Mouse (Mus musculus) urinary bladder, postnatal 4 days (tissue): ENCODE measurements at regions not wholly inside any gene's neighbourhood (a gene's known extent, or its start where the extent isn't known, plus 50 kb on each side); places are given as distances from the start of the nearest gene placed in this dataset.
A peak's percentile ranks its signal among the peaks of the same experiment; 100 is the strongest.

Source experiments
- DNase-seq, 2 experiments: peaks; one replicate each; pipeline ENCODE4 v3.0.0; 2021 to 2022; ENCODE audit warnings: low spot score in 2 of 2

DNA sequence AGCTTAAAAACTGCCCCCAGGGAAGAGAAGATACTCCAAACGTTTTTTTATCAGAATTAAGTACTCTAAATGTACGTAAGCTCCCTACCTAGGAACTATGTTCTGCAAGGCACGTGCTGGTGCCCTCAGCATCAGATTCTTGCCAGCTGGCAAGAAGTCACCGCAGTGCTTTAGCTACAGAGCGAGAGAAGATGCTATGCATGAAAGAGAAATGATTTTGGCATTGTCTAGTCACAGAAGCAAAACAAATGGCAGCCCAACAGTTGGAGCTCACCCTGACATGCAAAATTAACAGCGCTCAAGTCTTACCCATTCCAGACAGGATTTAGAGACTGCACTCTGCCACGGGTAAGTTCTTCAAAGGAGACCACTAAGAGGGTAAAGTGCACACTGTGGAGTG is 311.5 kb downstream of the Glrx3 start:
- DNase-seq: no peak

DNA sequence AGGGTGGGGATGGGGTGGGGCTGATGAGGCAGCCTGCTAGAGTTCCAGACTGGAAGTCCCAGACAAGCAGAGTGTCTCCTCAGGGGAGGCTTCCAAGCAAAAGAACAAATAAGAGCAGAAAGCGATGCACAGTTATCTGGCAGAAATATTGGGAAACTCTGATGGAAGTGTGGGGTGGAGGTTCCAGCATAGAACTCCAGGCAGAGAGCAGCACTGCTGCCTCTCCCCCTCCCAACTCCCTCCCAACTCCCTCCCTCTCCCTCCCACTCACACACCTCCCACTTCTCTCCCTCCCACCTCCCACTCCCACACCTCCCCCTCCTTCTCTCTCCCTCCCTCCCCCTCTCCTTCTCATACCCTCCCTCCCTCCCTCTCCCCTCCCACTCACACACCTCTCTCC is 313.3 kb downstream of the Glrx3 start:
- DNase-seq: no peak

DNA sequence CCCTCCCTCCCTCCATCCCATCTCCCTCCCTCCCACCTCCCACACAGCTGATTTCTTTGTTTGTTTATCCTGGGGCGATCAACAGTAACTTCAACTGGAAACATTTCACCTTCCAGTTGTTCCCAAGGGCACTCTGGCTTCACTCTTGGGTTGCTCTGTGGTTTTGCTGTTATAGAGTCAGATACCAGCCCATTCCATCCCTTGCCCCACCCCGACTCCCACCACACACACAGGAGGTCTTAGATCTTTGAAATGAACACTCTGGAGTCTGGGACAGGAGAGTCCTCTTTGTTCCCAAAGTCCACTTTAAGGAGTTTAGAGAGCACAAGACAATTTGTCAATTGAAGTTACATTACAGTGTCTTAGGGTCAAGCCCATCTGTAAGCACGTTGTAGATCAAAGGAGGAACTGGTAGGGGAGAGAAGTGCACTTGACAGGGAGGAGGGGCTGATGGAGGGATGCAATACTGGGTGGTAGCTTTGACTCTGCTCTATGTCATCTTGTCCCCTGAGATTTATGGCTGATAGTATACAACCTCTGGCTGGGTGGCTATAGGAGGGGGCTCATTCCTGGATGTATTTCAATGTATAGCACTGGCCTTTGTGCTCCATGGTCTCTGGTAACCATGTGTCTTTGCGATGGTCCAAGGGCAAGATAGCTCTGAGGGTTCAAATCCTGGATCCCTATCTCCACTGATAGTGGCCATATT is 313.9 kb downstream of the Glrx3 start:
- no peak for DNase-seq

DNA sequence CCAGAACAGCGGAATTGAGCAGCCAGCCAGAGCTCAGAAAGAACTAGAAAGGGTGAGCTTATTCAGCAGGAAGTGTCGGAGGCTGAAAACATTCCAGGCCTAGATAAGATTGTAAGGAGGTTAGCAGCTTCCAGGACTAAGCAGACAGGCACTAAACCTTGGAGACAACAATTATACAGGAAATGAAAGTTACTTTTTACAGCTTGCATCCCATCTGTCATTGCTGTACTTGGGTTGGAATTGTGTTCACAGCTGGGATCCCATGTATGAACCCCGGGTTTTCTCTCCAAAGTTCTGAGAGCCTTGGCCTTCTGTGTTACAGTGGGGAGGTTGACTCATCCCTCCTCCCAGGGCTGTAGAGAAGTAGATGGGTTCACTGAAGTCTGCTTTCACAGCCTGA is 328.5 kb downstream of the Glrx3 start:
- DNase-seq: no peak

DNA sequence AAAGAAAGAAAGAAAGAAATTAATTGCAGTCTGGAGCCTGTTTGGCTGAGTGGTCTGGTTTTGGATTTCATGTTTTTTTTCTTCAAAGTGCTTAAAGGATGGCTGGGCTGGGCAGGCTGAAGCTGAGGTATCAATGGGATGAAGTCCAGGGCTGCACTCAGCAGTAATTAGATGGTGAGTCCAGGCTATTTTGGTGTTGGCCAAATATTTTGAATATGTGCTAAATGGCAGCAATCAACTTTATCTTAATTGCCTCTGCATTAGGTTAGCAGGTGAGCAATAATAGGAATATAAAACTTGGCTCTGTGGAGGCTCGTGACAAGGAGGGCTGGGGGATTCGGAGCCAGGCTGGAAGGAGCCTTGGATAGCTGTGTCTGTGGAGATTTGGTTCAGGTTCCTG is 329.3 kb downstream of the Glrx3 start:
- no peak for DNase-seq

DNA sequence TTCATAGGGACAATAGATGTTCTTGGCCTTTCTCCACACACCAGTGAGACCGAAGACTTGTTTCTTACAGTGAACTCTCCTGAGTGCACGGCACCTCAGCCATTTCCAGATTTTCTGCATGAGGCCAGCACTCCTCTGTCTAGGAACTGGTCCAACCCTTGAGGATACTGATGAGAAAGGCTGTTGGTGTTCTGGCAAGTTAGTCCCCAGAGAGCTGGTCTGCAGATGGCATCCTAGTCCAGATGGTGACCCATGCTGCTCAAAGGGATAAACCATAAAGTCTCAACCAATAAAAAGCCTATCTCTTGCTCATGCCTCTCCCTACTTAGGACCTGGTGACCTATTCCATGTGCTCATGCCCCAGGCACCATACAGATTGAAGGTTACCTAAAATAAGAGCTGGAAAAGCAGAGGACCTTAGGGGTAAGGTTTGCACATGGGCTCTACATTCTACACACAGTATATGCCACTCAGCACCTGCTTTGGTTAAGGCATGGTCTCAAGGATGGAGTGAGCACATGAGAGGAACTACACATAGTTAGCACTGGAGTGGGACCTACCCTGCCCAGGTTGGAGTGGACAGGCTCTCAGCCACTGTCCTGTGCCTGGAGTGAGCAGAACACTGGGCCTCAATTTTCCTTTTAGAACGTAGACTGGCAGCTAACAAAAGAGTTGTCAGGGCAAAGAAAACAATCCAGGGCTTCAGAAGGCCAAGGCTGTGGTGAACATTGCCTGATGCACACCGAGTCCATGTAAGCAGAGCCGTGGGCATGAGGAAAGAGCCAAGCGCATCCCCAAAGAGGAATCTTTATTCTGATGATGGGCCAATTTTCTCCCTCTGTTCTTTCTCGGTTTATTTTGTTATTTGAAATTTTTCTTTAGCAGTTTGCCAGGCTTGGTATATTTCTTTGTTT is 335.9 kb downstream of the Glrx3 start:
- DNase-seq: peak in 1 of 2 experiments; percentile 41

DNA sequence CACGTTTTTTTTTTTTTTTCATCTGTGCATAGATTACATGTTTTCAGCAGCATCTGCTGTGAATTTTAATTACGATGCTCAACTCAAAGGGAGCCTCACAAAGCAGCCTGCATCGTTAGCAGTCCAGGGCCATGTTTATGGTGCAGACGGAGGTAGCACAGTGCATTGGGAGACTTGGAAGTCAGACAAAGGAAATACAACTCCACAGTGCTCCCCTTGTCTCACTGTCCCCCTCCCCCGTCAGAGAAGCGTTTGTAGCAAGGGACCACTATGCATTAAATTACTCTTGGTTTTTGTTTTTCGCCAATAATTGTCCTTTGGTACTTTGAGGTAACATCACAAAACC is 336.5 kb downstream of the Glrx3 start:
- peak in 1 of 2 experiments; percentile 33 for DNase-seq

DNA sequence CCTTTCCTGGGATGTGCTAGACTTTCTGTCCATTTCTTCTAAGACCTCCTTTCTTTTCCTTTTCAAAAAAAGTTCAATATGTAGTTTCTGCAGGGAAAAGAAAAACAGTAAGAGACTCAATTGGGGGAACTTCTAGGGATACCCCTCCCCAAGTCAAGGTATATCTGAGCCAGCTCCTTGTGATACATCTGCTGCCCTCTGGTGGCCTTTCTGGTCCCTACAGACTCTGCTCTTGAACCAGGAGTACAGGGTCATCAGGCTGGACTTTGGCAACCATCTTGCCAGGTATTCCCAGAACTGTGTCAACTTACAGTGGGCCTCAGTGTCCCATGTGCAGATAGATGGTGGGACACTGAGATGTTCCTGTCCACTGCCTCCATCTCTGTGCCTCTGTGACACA is 346.5 kb downstream of the Glrx3 start:
- DNase-seq: peak in 1 of 2 experiments; percentile 63

DNA sequence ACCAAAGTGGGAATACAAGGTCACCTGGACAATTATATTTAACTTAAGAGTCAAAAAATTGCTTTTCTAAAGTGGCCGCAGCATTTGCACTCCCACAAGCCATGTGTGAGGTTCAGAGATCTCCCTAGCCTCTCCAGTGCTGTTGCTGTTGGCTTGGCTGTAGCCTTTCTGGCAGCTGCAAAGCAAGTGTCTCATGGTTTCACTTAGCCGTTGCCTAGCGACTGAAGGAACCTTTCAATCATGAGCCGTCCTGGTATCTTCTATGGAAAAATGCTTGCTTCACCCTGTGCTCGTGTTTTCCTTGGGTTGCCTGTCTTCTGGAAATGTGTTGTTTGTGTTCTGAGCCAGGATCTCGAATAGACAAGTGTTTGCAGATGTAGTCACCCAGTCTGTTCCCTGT is 367.9 kb downstream of the Glrx3 start:
- DNase-seq: no peak

DNA sequence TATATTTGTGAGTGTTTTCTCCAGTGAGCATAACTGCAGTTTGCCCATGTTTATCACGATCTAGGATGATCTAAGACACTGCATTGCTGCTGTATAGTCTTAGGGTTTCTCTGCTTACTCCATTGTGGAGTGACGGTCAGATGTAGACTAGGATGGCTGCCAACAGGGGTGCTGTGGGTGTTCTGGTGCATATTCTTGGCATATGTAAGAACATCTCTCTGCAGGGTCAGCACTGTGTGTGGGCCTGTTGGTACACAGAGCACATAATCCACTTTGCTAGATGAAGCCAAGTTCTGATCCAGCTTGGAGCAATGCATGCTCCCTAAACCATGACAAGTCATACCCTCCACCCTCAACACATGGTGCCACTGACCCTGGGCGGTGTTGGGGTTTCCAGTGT is 375.4 kb downstream of the Glrx3 start:
- no peak for DNase-seq

DNA sequence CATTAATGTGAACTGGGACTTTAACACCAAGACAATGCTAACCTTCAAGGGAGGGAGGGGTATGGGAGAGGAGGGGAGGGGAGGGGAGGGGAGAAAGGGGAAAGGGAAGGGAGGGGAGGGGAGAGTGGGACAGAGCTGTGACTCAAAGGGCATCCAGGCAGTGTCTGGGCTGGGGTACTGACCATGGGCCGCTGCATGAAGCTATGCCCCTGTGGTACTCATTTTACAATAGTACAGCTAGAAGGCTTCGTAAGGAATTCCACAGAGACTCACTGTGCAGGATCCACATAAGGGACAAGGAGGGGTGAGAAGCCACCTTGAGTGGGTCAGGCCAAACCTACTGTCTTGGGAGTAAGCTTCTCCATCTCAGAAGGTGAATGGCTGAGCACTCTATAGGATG is 403.1 kb downstream of the Glrx3 start:
- no peak for DNase-seq

DNA sequence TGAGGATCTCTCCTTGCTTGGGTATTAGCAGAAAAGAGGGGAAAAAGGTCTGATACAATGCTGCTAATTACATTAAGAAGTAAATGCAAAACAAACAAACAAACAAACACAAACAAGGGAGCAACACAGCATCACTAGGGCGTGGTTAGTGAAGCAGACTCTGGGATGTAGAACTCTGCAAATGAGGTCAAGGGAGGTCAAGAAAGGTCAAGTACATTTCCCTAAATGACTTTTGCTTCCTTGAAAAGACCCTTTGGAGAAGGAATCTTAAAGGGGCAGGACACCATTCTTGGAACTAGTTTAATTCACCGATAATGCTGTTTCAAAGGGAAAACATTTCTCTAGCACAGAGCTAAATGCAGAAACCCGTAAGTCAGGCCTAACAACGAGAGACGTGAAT is 403.6 kb downstream of the Glrx3 start:
- no peak for DNase-seq

DNA sequence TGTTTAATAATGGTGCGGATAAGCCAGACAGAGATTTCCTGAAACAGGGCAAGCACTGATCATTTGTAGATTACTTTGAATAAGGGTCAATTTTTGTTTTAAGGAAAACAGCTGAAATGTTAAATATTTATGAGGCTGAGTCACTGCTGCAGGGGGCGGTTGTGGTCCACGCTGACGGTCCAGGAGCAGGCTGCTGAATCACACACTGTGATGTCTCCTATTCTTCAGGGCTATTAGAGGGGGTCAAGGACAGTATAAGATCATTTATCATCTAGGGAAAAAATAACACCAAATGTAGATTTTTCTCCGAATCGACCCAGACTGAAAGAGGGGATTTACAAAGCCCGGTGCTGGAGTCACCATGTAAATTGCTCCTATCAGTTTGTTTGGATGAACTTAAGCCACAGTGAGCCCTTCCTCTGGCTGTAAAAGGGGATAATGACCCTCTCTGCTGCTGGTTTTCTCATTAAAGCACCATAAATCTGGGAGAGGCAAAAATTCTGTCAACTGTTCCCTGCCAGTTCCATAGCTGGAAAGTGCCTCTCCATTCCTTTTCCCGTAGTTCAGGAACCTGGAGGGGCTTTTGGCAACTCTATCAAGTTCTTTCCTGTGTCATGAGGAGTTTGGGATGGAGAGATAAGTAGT is 404.2 kb downstream of the Glrx3 start:
- no peak for DNase-seq

DNA sequence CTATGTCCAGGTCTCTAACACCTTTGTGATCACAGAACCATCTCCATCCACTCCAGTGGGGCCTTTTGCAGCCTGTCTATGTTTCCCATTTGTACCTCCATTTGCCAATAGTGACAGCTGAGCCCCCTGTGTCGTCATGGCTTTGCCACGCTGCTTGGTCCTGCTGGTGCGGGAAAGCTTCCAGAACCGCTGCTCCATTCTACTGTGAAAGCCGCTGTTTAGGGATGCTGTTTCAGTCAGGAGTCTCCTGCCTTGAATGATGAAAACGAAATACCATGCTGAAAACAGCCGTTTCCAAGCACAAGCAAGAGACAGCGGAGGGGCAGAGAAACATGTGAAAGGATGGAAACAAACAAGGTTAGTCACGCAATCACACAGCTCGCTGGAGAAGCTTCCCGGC is 410.4 kb downstream of the Glrx3 start:
- DNase-seq: no peak

DNA sequence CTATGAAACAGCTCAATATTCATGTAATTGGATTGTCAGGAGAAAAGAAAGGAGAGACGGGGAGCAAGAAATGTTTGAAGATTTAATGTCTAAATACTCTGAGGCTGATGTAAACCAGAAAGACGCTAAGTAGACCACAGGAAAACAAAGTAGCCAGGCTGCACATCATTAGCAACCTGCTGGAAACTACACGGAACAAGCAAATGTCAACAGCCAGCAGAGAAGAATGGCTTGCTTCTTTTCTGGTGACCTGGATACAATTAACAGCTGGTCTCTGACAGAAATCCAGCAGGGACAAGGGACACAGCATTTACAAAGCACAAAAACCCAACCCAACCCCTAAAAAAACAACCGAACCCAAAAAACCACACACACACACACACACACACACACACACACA is 413.6 kb downstream of the Glrx3 start:
- DNase-seq: no peak

DNA sequence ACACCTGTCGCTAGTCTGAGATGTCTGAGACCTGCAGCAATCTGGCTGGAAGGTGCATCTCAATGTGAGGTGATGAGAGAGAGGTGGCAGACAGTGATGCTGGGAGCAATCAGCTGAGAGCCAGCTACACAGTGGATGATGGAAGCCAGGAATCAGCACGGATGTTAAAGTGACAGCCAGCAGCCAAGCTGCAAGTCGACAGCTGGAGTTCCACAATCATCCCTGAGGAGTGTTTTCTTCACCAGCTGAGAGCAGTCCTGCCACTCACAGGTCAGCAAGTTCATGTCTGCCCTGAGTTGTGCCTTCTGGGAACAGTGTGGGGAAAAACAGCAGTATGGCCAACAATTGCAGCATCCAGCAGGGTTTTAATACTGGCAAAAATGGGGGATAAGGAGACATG is 422.3 kb downstream of the Glrx3 start:
- DNase-seq: no peak

DNA sequence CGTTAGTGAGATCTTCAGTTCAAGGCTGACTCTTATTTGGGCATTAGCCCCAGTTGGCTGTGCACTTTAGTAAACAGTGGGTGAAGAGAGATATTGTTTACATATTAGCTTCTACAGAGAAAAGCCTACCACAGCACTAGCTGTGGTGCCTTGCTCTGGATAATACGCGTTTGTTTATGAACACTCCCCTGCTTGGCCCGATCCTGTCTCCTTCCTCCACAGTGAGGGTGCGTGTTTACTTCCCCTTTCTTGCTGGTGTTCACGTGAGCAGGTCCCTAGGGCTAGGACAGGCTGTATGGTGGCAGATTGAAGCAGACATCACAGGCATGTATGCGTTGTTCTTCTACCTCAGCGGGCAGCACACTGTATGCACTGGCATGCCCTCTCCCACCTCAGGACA is 423.1 kb downstream of the Glrx3 start:
- DNase-seq: no peak

DNA sequence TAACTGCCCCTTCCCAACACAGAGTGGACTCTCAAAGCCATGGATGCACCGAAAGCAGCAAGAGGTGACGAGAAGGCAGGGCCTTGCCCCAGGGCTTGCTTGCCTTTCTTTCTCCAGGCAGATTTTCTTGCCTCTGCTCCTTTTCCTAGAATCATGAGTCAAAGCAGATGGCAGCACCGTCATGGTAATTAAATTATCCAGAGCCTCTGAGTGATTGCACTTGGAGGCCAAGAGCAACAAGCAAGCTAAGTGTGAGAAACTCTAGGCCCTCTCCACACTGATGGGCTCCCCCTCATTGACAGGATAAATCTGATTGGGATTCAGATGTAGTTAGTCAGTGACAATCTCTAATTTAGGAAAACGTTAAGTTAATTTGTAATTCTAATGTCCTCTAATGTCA is 427.5 kb downstream of the Glrx3 start:
- no peak for DNase-seq

DNA sequence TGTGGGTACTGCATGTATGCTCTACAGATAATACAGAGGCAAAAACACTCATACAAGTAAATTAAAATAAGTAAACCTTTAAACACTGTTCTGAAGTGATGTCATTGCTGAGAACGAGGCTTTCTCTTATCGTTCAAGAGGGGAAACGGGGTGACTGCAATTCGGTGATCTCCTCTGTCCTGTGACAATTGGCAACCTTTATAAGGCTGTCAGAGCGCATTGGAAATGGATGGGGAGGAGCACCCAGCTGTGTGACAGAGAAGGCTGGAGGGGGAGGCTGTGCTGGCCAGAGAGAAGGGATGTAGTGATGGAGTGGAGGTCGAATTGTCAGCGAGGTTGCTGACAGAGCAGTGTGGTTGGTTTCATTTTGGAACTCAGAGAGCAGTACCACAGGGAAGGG is 428.0 kb downstream of the Glrx3 start:
- DNase-seq: no peak

DNA sequence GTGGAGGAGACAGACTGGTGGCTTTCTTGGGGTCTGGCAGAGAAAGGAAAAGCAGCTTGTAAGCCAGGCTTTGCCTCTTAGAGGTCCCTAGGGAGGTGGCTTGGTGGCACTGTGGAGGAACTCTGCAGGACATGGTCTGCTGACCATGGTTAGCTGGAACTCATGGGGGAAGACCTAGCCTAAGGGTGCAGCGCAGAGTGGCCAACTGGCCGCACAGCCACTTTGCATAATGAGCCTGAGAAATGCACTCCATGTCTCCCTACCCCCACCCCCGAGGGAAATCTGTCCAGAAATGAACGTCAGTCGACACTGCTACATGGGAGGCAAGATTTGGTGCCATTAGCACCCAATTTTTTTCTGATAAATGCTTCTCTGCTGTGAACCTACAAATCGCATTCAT is 429.5 kb downstream of the Glrx3 start:
- DNase-seq: no peak

DNA sequence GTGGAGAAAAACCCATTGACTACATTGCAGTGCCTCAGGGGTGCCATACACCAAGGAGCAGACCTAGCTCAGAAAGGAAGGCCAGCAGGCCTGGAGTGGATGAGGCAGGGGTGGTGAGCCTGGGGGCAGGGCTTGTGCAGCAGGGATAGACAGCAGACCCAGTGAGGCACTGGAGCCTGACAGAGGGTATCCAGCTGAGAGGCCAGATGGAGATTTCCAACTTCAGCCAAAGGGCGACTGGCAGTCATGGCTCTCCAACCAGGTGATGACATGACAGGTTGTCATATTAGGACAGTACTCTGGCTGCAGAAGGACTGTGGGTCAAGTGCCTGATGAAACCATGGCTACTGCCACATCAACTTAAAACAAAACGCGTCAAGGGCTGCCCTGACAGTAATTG is 431.1 kb downstream of the Glrx3 start:
- DNase-seq: no peak

DNA sequence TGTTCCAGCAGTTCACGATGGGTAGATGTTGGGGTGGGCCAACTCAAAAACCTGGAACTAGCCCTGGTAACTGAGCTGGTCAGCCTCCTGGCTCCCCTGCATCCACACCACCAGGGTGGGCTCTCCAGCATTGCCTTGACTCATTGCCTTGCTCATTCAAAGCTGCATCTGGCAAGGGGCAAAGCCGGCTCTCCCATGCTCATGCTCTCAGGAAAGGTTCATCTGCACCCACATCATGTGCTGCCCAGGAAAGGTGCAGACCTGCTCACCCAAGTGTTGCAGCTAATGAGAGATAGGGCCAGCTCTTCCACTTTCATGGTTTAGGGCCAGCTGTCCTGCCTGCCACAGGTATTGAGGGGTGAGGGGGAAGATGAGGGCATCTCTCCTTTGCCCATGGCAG is 437.9 kb downstream of the Glrx3 start:
- peak in 1 of 2 experiments; percentile 44 for DNase-seq

DNA sequence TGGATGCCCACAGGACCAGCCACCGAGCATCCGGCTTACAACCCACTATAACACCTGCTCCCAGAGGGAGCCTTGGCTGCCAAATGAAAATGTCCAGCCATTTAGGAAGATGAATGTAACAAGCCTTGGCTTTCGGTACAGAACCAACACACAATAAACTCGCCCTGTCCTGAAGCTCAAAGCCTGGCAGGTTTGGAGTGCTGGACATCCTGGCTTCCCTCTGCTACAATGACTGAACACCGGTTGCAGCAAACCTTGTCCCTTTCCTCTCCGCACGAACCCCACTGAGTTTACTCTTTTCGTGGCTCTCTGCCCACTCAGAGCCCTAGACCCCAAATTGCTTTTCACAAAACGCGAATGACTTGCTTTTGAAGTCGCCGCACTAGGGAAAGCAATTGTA is 441.9 kb downstream of the Glrx3 start:
- DNase-seq: no peak
